Mouse (Mus musculus) gastrocnemius, postnatal 36 days (tissue): ENCODE measurements around the gene Syn3. TPM values are rescaled to one million over a fixed set of nuclear protein-coding genes. Genes with fewer than 3 reads are reported as not detected.
"Not testable (repeated sequence)": the region's sequence is repeated elsewhere in the genome, so short reads cannot be mapped to it uniquely, and the experiment has no call there.

ENCODE experiments used
- DNase-seq, 2 experiments: peaks; one replicate each; pipeline ENCODE4 v3.0.0; 2022
- intact Hi-C: fragments of 180-260 bp; cut with DNase I; formaldehyde crosslinking; loops from one replicate; pipeline ENCODE4 v1.15.1; 2025
- long read RNA-seq, 2 experiments: library from polyadenylated mRNA; stranded (forward); transcript quantifications; one replicate each; pipeline ENCODE4 v2.0.0; 2021
- total RNA-seq, 2 experiments: library from RNA; stranded (reverse); gene quantifications; 2 replicates each; pipeline ENCODE4 v1.2.3; 2021

Syn3 gene
- under 1 TPM; 0.15 to 0.28 TPM for total RNA-seq
- long read RNA-seq, experiment 1, partial matches to known transcripts, result 0 of 5 reads
- long read RNA-seq, experiment 1, other reads (novel, unspliced or antisense), result 5 of 5 reads
- long read RNA-seq, experiment 2, partial matches to known transcripts, result 0 of 3 reads
- long read RNA-seq, experiment 2, other reads (novel, unspliced or antisense), result 3 of 3 reads

GRCm38 (mm10) chr10:86498673-86499391, at the start of gene Syn3:
Gene Syn3, minus strand, starts transcription at chr10:86498896.
- peak; percentile 55 to 70 for DNase-seq

DNA sequence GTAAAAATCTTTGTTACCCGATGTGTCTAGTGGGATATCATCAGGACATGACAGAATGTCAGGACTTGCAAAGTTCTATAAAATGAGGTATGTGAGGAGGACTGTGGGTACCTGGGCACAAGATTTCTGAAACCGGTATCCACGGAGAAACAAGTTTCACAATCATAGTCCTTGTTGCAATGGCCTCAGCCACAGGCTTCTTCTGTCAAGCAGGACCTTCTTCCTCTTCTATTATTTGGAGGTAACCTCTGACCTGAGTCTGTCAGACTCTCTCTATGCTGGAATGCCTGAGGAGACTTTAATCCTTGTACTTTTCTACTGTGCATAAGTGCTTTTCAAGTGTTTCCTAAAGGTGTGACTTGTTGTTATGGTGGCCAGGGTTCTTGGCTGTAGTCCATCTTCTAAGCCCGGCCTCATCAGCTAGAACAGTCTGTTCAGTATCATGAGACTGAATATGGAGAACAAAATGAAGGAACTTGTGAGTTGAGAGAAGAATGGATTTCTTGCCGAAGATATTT, 27.7 kb upstream of the Syn3 start:
- DNase-seq, intact Hi-C loops: not testable (repeated sequence)

More at GRCm38 (mm10) chr10:86498673-86499391, at the start of gene Syn3:
- intact Hi-C loops, result no loop called here

DNA sequence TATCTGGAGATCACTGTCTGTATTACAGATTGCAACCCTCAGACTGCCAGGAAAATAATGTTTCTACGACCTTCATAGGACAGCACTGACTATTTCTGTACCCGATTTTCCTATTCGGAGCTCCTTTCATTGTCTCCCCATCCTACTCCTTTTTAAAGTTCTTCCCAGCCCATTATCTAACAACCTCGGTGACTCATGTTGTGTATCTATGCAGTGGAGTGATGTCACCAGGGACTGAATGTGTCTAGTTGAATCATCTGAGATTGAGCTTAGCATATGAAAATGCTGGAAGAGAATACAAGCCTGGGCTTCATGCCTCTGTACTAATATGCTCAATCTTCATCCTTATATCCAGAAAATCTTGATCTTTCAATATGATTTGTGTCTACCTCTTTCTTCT, 15.1 kb upstream of the Syn3 start:
- intact Hi-C loops, result no loop called here
- no peak for DNase-seq

GRCm38 (mm10) chr10:86510941-86511340, 12.2 kb upstream of the Syn3 start:
- intact Hi-C loops, result no loop called here
- no peak for DNase-seq

- intact Hi-C loops, result no loop called here
Measured at GRCm38 (mm10) chr10:86502063-86502462, 3.4 kb upstream of the Syn3 start.

DNA sequence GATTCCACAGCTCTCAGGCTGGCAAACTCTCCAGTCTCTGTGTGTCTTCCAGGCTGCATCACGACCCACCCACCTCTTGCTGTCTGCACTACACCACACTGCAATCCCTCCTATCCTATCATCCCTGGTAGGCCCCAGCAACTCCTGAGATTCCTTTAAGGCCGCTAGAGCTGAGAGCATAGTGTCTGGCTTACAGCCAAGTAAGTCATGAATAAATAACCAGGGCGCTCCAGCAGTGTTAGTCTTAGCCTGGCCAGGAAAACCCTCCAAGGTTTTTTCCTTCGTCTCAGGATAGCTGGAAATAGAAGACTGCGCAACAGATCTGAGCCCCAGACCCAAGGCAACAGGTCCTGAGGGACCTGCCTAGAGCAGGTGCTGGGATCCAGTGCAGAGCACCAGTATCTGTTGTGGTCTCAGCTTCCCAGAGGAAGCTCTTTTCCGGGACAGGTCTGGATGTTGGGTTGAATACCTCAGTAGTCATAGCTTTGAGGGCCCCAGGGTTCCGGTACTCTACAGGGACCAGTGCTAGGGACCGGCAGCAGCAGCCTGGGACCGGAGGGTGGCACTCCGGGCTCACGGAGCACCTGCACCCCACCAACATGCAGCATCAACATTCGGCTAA, 534 bp downstream of the Syn3 start:
- intact Hi-C loops, result no loop called here
- peak in 1 of 2 experiments; percentile 19 for DNase-seq

More at GRCm38 (mm10) chr10:86502063-86502462, 3.4 kb upstream of the Syn3 start:
- no peak for DNase-seq

GRCm38 (mm10) chr10:86495851-86496250, 2.8 kb downstream of the Syn3 start:
- DNase-seq, result no peak
- intact Hi-C loops, result no loop called here

GRCm38 (mm10) chr10:86493140-86493539, 5.6 kb downstream of the Syn3 start:
- no peak for DNase-seq
- intact Hi-C loops, result no loop called here

DNA sequence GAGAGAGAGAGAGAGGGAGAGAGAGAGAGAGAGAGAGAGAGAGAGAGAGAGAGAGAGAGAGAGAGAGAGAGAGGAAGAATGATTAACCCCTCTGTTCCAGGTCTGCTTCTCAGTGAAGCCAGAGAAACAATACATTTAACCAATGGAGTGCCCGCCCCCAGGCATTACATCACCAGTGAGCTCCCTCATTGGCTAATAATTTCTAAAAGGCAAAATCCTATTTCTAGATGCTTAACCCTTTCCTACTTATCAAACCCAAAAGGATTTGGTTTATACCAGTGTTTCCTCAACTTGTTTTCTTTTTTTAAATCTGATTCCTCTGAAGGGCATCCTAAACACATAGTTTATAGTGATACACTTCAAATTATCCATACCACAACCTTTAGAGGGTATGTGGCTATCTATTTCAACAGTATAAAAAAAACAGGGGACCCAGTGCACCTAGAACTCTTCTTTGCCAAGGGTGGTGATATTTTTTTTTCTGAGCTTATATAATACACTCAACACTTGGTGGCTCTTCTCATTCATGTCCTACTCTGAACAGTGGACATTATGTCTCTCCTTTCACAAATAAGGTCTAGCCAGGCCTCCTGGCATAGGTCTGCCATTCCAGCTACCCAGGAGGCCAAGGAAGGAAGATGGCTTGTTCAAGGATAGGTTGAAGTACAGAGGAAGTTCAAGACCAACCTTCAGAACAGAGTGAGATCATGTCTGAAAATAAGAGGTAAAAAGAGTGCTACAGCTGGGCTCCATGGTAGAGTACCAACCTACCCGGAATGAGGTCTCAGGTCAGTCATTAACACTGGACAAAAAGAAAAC, 6.4 kb downstream of the Syn3 start:
- intact Hi-C loops, result no loop called here
- no peak for DNase-seq

- intact Hi-C loops, result no loop called here
Measured at GRCm38 (mm10) chr10:86491316-86492088, 7.2 kb downstream of the Syn3 start.

GRCm38 (mm10) chr10:86488544-86488943, 10.2 kb downstream of the Syn3 start:
- intact Hi-C loops, result no loop called here
- no peak for DNase-seq

More at GRCm38 (mm10) chr10:86491316-86492088, 7.2 kb downstream of the Syn3 start:
- DNase-seq, result no peak

GRCm38 (mm10) chr10:86485971-86486370, 12.7 kb downstream of the Syn3 start:
- intact Hi-C loops, result no loop called here
- DNase-seq, result no peak

DNA sequence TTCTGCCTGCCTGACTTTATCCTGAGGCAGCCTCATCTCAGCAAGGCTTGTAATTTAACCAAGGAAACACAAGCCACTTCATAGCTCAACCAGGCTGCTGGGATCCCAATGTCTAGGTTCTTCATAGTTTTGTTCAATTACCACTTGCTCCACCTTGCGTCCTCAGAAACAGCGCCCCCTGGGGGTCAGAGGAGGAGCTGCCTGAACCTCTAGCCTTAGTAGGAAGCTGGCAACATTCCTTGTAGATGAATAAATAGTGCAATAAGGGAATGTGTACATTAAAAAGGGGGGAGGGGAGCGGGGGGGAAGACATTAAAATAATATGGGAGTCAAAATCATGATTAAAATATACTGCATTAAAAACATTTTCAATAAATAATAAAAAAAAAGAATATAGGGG, 14.7 kb downstream of the Syn3 start:
- intact Hi-C loops, result no loop called here
- no peak for DNase-seq

- intact Hi-C loops, result no loop called here
Measured at GRCm38 (mm10) chr10:86482496-86482895, 16.2 kb downstream of the Syn3 start.

DNA sequence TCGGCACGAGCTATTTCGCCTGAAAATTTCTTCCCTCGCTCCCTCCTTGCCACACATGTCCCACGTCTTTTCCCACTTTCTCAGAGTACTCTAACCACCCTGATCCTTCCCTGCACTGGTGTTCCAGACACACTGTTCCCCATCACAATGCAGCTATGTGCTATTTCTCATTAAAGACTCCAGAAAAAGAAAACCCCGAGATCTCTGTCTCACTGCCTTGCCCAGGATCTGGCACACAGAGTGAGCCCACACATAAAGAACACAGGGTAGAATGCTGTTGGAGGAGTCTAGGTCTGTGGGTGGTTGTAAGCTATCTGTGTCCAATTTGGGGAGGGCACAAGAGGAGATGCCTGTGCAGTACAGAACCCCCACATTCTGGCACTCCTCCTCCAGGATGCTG, 18.0 kb downstream of the Syn3 start:
- DNase-seq, result no peak
- intact Hi-C loops, result no loop called here

More at GRCm38 (mm10) chr10:86482496-86482895, 16.2 kb downstream of the Syn3 start:
- no peak for DNase-seq

GRCm38 (mm10) chr10:86479718-86480121, 19.0 kb downstream of the Syn3 start:
- DNase-seq, result no peak
- intact Hi-C loops, result loop anchor here (5.0 kb wide), 1 partner anchor 253 kb away; no protein-coding TSS in a partner anchor

DNA sequence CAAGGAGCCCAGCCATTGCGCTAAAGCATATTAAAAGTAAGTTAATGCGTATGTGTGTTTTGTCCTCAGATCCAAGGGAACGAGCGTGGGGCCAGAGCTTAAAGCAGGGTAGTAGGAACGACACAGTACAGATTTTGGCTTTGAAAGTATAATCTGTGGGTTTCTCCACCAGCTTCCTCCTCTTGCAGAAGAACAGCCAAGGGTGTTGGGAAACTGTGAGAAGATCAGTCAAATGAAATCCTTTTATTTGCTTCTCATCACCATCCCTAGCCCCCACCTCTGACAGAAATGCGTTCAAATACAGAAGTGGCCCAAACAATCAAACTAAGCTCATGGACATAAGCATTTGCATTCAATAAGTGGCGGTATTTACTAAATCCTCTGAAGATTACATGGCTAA, 22.0 kb downstream of the Syn3 start:
- intact Hi-C loops, result loop anchor here (5.0 kb wide), 1 partner anchor 256 kb away; no protein-coding TSS in a partner anchor
- no peak for DNase-seq

GRCm38 (mm10) chr10:86475270-86475669, 23.4 kb downstream of the Syn3 start:
- intact Hi-C loops, result loop anchor here (5.0 kb wide), 1 partner anchor 257 kb away; no protein-coding TSS in a partner anchor
- no peak for DNase-seq
